Mouse (Mus musculus): ENCODE measurements around the gene 1700123K08Rik. TPM values are rescaled to one million over a fixed set of nuclear protein-coding genes. Genes with fewer than 3 reads are reported as not detected.

1700123K08Rik gene
- not detected for total RNA-seq (2023)

DNA sequence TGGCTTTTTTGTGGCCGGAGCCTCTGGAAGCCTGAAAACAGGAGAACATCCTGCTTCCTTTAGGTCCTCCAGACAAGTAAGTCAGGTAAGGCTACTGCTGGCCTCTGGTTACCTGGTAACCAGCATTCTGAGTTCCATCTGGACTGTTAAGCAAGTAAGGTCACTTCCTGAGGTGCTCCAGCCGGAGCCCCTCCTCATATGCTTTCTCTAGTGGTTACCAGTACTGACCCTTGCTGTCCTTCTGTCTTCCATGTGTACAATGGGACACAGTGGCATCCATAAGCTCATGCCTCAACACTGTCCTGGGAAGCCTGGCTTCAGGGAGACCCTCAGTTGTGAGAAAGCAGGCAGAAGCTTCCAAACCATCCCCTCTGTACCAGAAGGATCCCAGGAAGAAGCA lies at the start of gene 1700123K08Rik:
Gene 1700123K08Rik (minus strand): TSS at position 101 of the 400 bp plus-strand sequence.

Other genes starting within 250 kb of the 1700123K08Rik start
- gene Pvrig, start 222.8 kb downstream of the 1700123K08Rik start, total RNA-seq (2023): 10 to 100 TPM in 1 of 2 experiments, 1 to 10 TPM in 1; 8.9 to 11.7 TPM
- 10 to 100 TPM in 1 of 2 experiments, 1 to 10 TPM in 1; 9.4 to 10.1 TPM for gene Zfp157, start 123.2 kb downstream of the 1700123K08Rik start, total RNA-seq (2023)
- 10 to 100 TPM; 17.2 to 17.6 TPM for gene Zfp68, start 55.0 kb upstream of the 1700123K08Rik start, total RNA-seq (2023)
- 1 to 10 TPM; 1.8 to 2.2 TPM for gene A430033K04Rik, start 58.1 kb upstream of the 1700123K08Rik start, total RNA-seq (2023)
- 10 to 100 TPM; 21.3 to 22.3 TPM for gene Fam20c, start 189.8 kb upstream of the 1700123K08Rik start, total RNA-seq (2023)

All from monocyte, adult 59 days (primary cell).